Mouse (Mus musculus) spleen, postnatal 4 days (tissue): ENCODE results near the gene Nfkbil1.

Experiments used
- DNase-seq, 2 experiments: peaks; one replicate each; pipeline ENCODE4 v3.0.0; 2022; ENCODE audit warnings: low spot score in 2 of 2

Gene Nfkbil1

GRCm38 (mm10) chr17:35202442-35202841, 33.1 kb downstream of the Nfkbil1 start:
- no peak for DNase-seq

DNA sequence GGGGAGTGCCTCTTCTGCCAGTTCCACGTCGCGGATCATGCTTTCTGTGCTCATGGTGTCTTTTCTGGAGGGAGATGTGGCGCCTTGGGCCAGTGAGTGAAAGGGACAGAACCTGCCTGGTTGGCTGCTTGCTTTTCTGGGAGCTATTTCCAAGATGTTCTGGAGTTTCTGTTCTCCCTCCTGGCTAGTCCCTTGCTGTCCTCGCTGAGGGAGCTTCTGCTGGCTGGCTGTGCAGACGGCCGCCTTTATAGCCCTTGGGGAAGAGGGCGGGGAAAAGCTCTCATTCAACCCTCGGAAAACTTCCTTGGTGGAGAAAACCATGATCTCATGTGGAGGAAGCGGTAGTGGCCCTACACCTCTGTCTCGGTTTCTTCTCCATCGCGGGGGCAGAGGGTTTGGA, 33.8 kb downstream of the Nfkbil1 start, which contains the start of gene Tnf:
Gene Tnf (minus strand): TSS at position 221 of the 400 bp plus-strand sequence.
- peak; percentile 64 to 78 for DNase-seq

DNA sequence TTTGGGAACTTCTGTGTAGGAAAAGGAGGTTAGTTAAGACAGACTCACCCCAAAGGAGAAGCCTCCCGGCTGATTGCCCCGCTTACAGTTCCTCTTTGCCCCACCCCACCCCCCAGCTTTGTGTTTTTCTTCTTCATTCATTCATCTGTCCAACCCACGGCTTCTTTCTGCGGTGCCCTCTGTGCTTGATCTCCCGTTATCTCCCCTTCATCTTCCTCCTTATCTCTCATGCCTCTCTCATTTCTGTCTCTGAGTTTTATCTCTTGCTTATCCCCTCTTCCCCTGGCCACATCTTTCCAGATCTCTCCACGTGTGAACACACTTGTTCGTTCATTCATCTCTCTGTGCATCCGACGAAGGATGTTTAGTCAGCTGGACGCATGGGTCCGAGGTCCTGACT, 34.5 kb downstream of the Nfkbil1 start:
- no peak for DNase-seq

GRCm38 (mm10) chr17:35200398-35200797, 35.2 kb downstream of the Nfkbil1 start:
- DNase-seq = peak; percentile 56 to 74

- DNase-seq = no peak
Measured at GRCm38 (mm10) chr17:35198946-35199345, 36.6 kb downstream of the Nfkbil1 start.

- no peak for DNase-seq
Measured at GRCm38 (mm10) chr17:35198029-35198428, 37.6 kb downstream of the Nfkbil1 start.

DNA sequence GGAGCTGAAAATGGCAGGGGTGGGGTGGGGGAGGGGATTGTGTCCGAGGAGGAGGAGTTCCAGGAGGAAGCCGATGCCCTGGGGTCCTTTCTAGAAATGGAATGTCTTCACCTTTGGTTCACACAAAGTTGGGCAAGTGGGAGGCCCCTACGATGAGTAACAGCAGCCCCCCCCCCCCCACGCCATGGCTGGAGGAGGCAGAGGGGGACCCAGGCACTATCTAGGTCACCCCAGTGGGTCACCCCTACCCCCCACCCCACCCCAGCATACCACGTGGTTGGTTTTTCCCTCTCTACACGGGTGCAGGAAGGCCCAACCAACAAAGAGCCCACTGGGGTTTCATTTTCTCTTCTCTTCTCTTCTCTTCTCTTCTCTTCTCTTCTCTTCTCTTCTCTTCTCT, 38.5 kb downstream of the Nfkbil1 start:
- no peak for DNase-seq

DNA sequence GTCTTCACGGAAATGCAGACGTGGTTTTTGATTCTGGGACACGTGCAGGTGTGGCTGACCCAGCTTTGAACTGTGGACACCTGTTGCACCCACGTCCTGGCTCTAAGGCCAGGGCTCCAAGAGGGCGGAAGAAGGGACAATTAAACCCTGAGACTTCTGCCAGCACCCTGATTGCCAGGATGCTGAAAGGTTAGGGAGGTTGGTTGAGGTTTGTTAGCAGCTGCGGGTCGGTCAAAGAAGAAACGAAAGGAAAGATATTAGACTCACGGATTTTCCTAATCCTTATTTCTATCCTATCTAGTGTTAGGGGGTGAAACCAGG, 39.3 kb downstream of the Nfkbil1 start:
- DNase-seq = no peak

GRCm38 (mm10) chr17:35195631-35196320, 39.8 kb downstream of the Nfkbil1 start:
- DNase-seq = peak; percentile 87 to 97

DNA sequence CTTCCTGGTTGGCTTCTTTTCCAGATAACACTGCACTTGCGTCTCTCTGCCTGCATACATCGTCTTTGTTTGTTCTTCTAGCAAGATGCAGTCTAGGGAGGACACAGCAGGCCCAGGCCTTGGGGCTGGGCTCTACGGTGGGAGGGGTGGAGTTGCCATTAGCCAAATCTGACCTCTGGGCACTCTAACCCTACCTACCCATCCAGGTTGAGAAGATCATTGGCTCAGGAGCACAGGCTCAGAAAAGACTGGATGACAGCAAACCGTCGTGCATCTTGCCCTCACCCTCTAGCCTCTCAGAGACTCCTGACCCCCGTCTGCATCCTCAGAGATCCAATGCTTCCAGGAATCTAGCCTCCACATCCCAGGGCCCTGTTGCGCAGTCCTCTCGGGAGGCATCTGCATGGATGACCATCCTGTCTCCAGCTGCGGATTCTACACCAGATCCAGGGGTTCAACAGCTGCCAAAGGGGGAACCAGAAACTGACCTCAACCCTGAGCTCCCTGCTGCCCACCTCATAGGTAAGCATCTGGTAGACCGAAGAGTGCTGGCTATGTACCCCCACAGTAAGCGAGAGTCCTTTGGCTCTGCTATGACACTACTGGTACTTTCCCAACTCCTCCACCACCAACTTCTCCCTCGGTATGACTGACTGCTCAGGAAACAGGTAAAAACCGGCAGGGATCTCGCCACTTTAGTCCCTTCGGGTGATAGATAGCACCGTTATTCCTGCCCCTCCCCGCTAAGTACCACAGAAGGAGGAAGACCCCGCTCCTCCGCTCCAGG, 40.6 kb downstream of the Nfkbil1 start:
- DNase-seq = peak in 1 of 2 experiments; percentile 72

DNA sequence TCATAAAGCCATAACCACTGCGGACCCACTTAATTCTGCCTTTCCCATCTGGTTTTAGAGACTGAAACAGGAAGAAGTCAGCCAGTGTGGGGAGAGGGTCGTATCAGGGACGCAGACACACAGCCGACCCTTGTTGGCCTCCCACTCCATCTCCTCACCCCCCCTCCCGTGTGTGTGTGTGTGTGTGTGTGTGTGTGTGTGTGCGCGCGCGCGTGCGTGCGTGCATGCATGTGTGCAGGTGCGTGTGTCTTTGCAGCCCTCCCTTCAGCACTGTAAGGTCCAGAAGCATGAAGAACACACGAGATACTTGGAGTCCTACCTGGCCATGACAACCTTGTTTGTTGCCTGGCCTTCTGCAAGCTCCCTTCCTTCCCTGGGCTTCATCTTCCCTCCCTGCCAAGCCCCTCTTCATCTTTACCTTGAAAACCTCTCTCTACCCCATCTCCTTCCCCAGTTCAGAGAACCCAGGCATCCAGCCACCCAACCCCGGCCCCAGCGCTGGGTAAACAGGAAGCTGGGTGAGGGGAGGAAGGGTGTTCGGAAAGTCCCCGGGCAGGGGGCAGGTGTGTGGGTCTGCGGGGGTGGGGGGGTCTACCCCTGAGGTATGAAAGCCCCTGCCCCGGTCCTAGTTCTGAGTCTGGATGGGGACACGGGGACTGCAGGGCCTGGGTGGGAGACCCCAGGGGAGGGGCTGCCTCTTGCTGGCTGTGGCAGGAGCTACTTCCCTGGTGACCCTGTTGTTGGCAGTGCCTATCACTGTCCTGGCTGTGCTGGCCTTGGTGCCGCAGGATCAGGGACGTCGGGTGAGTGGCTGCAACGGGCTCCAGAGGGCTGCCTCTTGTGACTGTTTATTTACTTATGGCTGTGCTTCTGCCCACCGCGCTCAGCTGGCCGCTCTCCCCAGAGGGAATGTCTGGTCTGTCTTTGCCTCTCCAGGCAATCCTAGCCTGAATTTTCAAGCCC, 41.4 kb downstream of the Nfkbil1 start, which contains the start of gene Ltb:
Gene Ltb (plus strand): TSS at position 559 of the 963 bp plus-strand sequence.
- DNase-seq = peak; percentile 70 to 86

GRCm38 (mm10) chr17:35192924-35193323, 42.7 kb downstream of the Nfkbil1 start:
- DNase-seq = no peak

- DNase-seq = no peak
Measured at GRCm38 (mm10) chr17:35191723-35192122, 43.9 kb downstream of the Nfkbil1 start.

- peak in 1 of 2 experiments; percentile 75 for DNase-seq
Measured at GRCm38 (mm10) chr17:35190096-35190495, 45.5 kb downstream of the Nfkbil1 start.

GRCm38 (mm10) chr17:35189186-35189585, 46.4 kb downstream of the Nfkbil1 start:
- peak in 1 of 2 experiments; percentile 69 for DNase-seq

GRCm38 (mm10) chr17:35187959-35188610, 47.5 kb downstream of the Nfkbil1 start, which contains the start of gene Lst1:
Gene Lst1, minus strand, starts transcription at chr17:35188439.
- no peak for DNase-seq

DNA sequence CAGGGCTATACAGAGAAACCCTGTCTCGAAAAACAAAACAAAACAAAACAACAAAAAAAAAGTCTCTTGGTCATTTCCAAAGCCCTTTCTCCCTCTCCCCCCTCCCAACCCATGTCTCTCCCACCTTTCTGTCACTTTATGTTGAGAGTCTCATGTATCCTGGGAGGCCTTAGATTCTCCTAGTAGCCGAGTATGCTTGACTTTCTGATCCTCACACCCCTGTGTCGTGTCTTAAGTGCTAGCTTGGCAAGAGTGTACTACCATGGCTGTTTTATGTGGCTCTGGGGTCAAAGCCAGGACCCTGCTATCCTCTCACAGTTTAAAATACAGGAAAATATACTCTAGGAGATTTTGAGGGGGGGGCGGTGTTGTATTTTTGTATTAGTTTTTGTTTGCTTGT, 48.2 kb downstream of the Nfkbil1 start:
- no peak for DNase-seq

GRCm38 (mm10) chr17:35186681-35187080, 48.9 kb downstream of the Nfkbil1 start:
- peak; percentile 64 to 75 for DNase-seq

DNA sequence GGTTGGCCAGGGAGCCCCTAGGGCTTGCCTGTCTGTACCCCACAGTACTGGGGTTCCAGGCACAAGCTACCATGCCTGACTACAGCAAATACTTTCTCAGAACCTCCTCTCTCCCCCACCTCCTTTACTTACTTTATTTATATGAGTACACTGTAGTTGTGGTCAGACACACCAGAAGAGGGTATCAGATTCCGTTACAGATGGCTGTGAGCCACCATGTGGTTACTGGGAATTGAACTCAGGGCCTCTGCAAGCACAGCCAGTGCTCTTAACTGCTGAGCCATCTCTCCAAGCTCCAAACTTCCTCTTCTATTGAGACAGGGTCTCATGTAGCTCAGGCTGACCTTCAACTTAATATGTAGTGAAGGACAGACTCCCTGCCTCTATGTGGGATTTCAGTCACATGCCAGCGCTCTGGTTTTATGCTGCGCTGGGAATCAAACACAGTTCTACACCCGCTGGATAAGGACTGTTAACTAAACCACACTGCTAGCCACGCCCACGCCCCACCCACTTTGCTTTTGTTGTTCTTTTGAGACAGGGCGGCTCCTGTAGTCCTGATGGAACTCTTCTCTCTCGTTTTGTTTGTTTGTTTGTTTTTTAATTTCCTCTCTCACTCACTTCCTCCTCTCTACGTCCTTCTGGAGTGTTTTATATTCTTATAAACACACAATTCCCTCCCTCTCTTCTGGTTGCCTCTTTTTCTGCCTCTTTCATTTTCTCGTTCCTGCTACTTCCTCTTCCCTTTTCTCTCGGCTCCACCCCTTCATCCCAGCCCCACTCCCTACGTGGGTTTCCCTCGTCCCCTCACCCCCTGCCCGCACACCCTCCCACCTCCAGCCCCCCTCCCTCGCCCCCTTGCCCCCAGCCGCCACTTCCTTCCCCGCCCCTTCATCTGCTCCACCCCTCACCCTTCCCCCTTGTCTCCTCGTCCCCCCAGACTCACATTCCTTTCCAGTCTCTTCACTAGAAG, 49.7 kb downstream of the Nfkbil1 start:
- peak; percentile 81 to 87 for DNase-seq

GRCm38 (mm10) chr17:35180093-35180492, 55.5 kb downstream of the Nfkbil1 start:
- no peak for DNase-seq
